Mouse (Mus musculus) lung, adult 2 months (tissue): ENCODE data around the gene Fes. TPM values are rescaled to one million over a fixed set of nuclear protein-coding genes. Genes with fewer than 3 reads are reported as not detected.

Experiments
- DNase-seq: peaks from one replicate; pipeline ENCODE4 v3.0.0; 2022
- H3K4me1 ChIP-seq: fragments of 200-500 bp; 2 replicates; pipeline ENCODE4 v1.6.1; 2011; ENCODE audit warnings: low read length; ENCODE audit not compliant: control insufficient read depth, insufficient read depth
- H3K4me3 ChIP-seq: fragments of 200-500 bp; replicated peaks from 2 replicates; pipeline ENCODE3; 2011; ENCODE audit warnings: low read depth, mild to moderate bottlenecking, control low read depth, low read length; ENCODE audit errors: extremely low read depth
- CTCF ChIP-seq: fragments of 200-500 bp; IDR thresholded peaks from 2 replicates; pipeline ENCODE4 v1.5.1; 2011; ENCODE audit warnings: mild to moderate bottlenecking, low read length, control low read depth; ENCODE audit not compliant: insufficient read depth
- POLR2A ChIP-seq: fragments of 200-500 bp; IDR thresholded peaks from 2 replicates; pipeline ENCODE4 v1.6.1; 2011; ENCODE audit warnings: low read depth, mild to moderate bottlenecking, control low read depth, low read length, borderline replicate concordance; ENCODE audit errors: extremely low read depth
- WGBS: fragments of 180-500 bp; shearing (Covaris S2); methylation state at CpG from one replicate; pipeline ENCODE4 v1.1.7; 2018; 5-methylcytosine and 5-hydroxymethylcytosine counted together
- polyA plus RNA-seq: library from polyadenylated mRNA; depleted of rRNA; stranded (reverse); fragments of >200 nt; gene quantifications from 2 replicates; pipeline ENCODE4 v1.2.3, GENCODE M21; 2012

The Fes gene
- polyA plus RNA-seq, 1 experiment: 60.1 TPM

DNA sequence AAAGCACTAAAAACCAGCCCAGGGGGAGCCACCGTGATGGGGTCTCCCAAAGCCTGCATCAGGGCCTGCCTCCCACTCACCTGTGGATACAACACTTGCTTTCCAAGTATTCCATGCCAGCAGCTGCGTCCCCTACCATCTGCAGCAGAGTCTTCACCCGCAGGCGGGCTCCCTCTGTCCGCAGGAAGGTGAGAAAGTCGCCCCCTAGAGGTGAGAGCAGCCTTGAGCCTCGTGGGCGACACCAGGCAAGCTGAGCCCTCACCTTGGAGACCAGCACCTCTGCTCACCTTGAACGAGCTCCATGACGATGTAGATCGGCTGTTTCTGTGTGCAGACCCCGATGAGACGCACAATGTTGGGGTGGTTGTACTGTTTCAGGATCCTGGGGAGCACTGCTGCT is 8.2 kb downstream of the Fes start:
- DNase-seq: no peak
- TF ChIP-seq POLR2A (no peak), CTCF (peak; percentile 40; the same call in 1 of the 2 replicates)
- WGBS: 60% methylated on average over 13 of the region's 13 CpGs
- peaks cover 5% of the 10 kb centered on the region; the same call in 1 of the 2 replicates for H3K4me1 ChIP-seq
- H3K4me3 ChIP-seq: no peak overlapping the region

DNA sequence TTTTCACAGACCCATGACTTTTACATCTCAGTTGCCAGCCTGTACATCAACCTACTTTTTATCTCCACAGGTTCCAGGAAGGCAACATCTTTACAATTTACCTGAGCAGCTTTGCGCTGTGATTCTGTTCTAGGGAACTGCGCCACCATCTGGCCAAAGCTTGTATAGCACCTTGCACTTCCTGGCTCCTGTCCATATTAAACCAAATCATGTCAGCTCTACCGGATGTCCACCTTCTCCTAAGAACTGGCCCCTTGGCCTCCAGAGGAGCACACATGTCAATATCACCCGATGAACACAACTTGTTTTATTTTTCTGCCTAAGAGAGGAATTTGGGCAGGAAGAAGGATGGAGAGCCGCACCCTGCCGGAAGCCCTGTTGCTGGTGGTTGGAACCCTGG is 10.3 kb downstream of the Fes start:
- TF ChIP-seq POLR2A: no peak
- TF ChIP-seq CTCF: peak; percentile 87
- peak; percentile 71 for DNase-seq
- WGBS: 21% methylated on average over 6 of the region's 6 CpGs
- Histone ChIP-seq H3K4me3 (no peak overlapping the region), H3K4me1 (peaks cover 5% of the 10 kb centered on the region; the same call in 1 of the 2 replicates)

DNA sequence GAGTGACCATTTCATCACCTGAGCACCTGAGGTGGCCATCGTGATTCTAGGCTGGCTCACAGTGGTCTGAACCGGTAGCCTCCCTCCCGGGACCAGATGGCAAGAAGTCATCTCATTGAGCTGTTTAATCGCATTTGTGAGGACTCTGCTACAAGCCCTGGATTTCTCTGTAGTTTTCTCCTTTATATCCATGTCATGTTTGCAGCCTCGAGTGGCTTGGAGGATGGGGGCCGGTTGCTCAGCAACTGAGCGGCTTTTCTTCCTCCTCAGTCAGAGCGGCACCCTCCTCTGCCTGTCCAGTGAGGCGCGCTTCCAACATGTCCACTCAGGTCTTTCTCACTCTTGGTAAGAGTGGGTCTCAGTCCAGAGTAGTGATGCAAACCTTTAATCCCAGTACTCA is 11.6 kb downstream of the Fes start:
- no peak for DNase-seq
- Histone ChIP-seq H3K4me3 (no peak overlapping the region), H3K4me1 (peaks cover 5% of the 10 kb centered on the region; the same call in 1 of the 2 replicates)
- TF ChIP-seq POLR2A (no peak), CTCF (no peak)
- 75% methylated on average over 10 of the region's 10 CpGs for WGBS

DNA sequence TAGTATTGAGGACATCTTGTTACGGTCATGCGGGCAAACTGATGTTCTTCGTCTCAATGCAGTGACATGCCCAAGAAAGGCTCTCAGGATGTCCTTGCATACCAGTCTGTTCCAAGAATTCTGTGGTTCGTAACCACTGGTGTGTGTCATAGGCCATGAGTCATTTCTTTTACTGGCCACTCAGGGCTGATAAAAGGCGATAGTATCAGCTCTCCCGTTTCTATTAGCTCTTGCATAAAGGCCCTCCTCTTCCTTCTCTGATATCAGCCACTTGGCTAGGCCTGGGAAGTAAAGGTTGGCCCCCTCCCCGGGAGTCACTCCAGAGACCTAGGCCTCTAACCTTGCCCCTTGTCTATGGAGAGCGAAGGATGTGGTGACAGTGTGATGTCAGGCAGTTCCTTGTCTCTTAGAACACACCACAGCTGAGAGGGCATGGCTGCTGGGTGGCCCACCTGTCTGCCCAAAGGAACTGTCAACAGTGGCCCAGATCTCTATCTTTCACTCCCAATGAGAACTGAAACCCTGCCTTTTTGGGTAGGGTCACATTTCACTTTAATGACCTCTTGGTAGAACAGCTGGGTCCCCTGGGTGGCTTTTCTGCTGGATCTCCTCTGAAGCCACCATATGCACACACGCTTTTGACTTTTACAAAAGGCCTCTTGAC is 12.2 kb downstream of the Fes start:
- Histone ChIP-seq H3K4me1 (peaks cover 5% of the 10 kb centered on the region; the same call in 1 of the 2 replicates), H3K4me3 (no peak overlapping the region)
- DNase-seq: no peak
- no peak for TF ChIP-seq POLR2A
- no peak for TF ChIP-seq CTCF
- 57% methylated on average over 9 of the region's 9 CpGs for WGBS

DNA sequence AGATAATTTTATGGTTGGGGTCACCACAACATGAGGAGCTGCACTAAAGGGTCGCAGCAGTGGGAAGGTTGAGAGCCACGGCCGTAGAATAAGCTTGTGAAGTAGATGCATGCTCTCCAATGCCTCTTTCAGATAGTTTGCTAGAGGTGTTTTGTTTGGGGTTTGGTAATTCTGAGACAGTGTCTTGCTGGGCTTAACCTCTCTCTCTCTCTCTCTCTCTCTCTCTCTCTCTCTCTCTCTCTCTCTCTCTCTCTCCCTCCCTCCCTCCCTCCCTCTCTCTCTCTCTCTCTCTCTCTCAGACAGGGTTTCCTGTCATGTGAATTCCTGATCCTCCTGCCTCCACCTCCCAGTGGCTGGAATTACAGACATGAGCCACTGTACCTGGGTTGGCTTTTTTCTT is 13.0 kb downstream of the Fes start:
- Histone ChIP-seq H3K4me3 (no peak overlapping the region), H3K4me1 (peaks cover 9% of the 10 kb centered on the region; the same call in 1 of the 2 replicates)
- no peak for DNase-seq
- WGBS: 93% methylated on average over 3 of the region's 3 CpGs
- TF ChIP-seq CTCF (no peak), POLR2A (no peak)

DNA sequence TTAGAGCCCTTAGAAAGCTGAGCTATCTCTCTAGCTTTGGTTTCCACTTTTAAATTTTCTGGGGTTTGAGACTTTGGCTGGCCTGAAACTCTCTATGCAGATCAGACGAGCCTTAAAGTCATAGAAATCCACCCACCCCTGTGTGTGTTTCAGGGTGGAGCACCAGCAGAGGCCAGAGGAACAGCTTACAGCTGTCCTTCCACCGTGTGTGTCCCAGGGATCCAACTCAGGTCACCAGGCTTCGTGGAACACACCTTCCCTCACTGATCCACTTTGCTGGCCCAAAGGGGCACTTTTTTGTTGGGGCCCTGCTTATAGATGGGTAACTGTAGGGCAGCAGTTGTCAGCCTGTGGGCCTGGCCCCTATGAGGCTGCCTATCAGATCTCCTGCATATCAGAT is 13.5 kb downstream of the Fes start:
- DNase-seq: no peak
- no peak overlapping the region for H3K4me3 ChIP-seq
- TF ChIP-seq POLR2A: no peak
- no peak for TF ChIP-seq CTCF
- H3K4me1 ChIP-seq: peaks cover 13% of the 10 kb centered on the region; the same call in 1 of the 2 replicates
- WGBS: 58% methylated on average over 3 of the region's 3 CpGs

DNA sequence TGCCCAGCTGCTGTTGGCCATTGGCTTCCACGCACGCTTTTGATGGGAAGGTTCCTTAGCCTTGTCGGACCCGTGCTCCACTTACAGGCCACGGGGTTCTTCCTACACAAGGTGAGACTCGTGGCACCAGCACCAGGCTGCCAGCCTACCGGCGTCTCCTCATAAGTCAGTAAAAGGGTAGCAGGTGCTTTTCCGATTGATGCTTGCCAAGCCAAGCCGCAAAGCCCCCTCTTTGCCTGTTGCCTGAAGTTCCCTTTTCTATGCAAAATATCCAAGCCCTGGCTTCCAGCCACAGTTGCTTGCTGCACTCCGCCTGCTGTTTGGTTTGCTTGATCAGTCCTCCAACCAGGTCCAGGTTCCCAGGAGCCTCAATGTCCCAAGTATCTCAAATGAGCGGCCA is 13.9 kb downstream of the Fes start:
- DNase-seq: no peak
- 70% methylated on average over 12 of the region's 12 CpGs for WGBS
- peaks cover 15% of the 10 kb centered on the region for H3K4me1 ChIP-seq
- TF ChIP-seq CTCF (no peak), POLR2A (no peak)
- no peak overlapping the region for H3K4me3 ChIP-seq

DNA sequence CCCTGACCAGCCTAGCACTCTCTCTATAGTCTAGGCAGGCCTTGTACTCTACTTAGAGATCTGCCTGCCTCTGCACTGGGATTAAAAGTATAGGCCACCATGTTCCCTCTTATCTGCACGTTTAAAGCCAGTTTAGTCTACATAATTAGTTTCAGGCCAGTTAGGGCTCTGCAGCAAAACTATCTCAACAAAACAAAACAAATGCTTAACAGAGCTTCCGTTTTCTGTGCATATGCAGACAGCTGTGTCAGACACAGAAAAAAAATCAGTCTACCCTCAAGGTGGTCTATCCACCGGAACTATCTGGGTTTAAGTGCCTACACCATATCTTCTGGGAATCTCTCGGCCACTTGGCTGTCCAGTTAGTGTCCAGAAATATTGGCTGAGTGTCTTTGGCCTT is 14.4 kb downstream of the Fes start:
- WGBS: 71% methylated on average over 4 of the region's 4 CpGs
- Histone ChIP-seq H3K4me1 (peaks cover 16% of the 10 kb centered on the region), H3K4me3 (no peak overlapping the region)
- DNase-seq: no peak
- no peak for TF ChIP-seq CTCF
- TF ChIP-seq POLR2A: no peak

DNA sequence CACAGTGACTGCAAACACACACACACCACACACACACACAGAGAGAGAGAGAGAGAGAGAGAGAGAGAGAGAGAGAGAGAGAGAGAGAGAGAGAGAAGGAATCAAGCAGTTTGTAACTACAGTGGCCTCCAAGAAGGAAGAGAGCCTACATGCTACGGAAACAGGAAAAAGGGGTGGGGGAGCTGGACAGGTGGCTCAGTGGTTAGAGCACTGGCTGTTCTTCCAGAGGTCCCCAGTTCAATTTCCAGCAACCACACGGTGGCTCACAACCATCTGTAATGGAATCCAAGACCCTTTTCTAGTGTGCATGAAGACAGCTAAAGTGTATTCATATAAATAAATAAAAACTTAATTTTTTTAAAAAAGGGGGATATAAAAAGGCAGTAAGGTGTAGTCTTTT is 15.1 kb downstream of the Fes start:
- 33% methylated on average over 2 of the region's 2 CpGs for WGBS
- peaks cover 13% of the 10 kb centered on the region for H3K4me1 ChIP-seq
- TF ChIP-seq POLR2A (no peak), CTCF (no peak)
- H3K4me3 ChIP-seq: no peak overlapping the region
- DNase-seq: no peak

DNA sequence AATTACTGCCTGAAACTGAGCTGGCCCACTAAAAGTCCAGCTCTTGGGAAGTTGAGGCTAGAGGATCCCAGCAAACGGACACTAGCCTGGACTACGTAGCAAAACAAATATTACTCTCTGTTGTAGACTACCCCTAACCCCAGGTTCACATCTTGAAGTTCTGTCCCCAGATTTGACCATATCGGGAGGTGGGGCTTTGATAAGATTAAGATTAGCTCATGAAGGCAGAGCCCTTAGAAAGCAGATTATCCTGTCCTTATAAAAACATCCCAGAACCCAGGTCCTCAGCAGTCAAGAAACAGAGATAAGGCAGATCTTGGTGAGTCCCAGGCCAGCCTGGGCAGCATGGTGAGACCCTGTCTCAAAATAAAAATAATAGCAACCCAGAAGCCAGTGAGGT is 15.6 kb downstream of the Fes start:
- 82% methylated on average over 3 of the region's 3 CpGs for WGBS
- H3K4me1 ChIP-seq: peaks cover 11% of the 10 kb centered on the region
- TF ChIP-seq POLR2A (no peak), CTCF (no peak)
- no peak overlapping the region for H3K4me3 ChIP-seq
- no peak for DNase-seq
